ENCODE assay signal across 21 mouse cellular contexts in genomic region chr16:13541816-13542215, GRCm38 (mm10).
DNase-seq lines count a peak whose midpoint lies in the region; ATAC-seq and TF ChIP-seq lines count a peak whose summit lies in the region.
"Had no signal": no experiment of that assay in that cellular context is flagged by ENCODE, and none has a peak within 500 bp of the region (broad histone marks: within the 10 kb centered on the region; RNA-seq: fewer than 3 reads in every experiment).

No protein-coding gene starts in this region.

- H3K4me1 ChIP-seq in testis, adult 2 months (ENCODE audit: control insufficient read depth, insufficient read depth, low read length): no peaks in the 10 kb centered on the region
- H3K4me1 ChIP-seq in forebrain, embryonic 14.5 days (ENCODE audit: control insufficient read depth, insufficient read depth, low read length): peaks cover 3% of the 10 kb centered on the region; the same call in 1 of the 2 replicates

- WGBS in forebrain, embryonic 14.5 days: 74% methylated on average over 4 of the region's 4 CpGs

- H3K27me3 ChIP-seq in testis, adult 2 months (ENCODE audit: control insufficient read depth, insufficient read depth, low read length): no peaks in the 10 kb centered on the region
- H3K27me3 ChIP-seq in forebrain, embryonic 14.5 days (replicated peaks; ENCODE audit: control insufficient read depth, insufficient read depth, low read length): no peaks in the 10 kb centered on the region
- H3K27me3 ChIP-seq: midbrain, embryonic 12.5 days; neural tube, embryonic 13.5 days had no signal

- H3K4me3 ChIP-seq in testis, adult 2 months (ENCODE audit: control insufficient read depth, low read depth, low read length): peak overlapping the region; percentile 4; the same call in 1 of the 2 replicates
- no peak overlapping the region for H3K4me3 ChIP-seq in forebrain, embryonic 14.5 days (ENCODE audit: low read depth, low read length)
- H3K4me3 ChIP-seq: midbrain, embryonic 12.5 days; neural tube, embryonic 13.5 days had no signal

- H3K36me3 ChIP-seq in testis, adult 2 months (ENCODE audit: control insufficient read depth, insufficient read depth, low read length): no peaks in the 10 kb centered on the region
- H3K36me3 ChIP-seq in forebrain, embryonic 14.5 days (ENCODE audit: control insufficient read depth, insufficient read depth, low read length): peaks cover 6% of the 10 kb centered on the region; the same call in 1 of the 2 replicates

- no peak for ATAC-seq in forebrain, embryonic 14.5 days
- ATAC-seq: forebrain, embryonic 16.5 days; hindbrain, embryonic 16.5 days had no signal

- peak; percentile 30 for DNase-seq in gastrocnemius, postnatal 14 days
- no peak for DNase-seq in gastrocnemius, postnatal 25 days
- DNase-seq in left cerebral cortex, postnatal 4 days: peak; percentile 39
- DNase-seq in left cerebral cortex, postnatal 14 days (ENCODE audit: low spot score in 2 of 2): no peak
- no peak for DNase-seq in testis, postnatal 10 days (ENCODE audit: low spot score)
- DNase-seq in forebrain, embryonic 14.5 days (ENCODE audit: low spot score): no peak
- DNase-seq: adrenal gland, postnatal 14 days; cerebellum, adult 8-10 months; embryo, embryonic 11 days; kidney, adult 18-20 months; right cerebral cortex, adult 18-20 months; thymus, postnatal 14 days had no signal

- no peak overlapping the region for H3K4me2 ChIP-seq in forebrain, embryonic 14.5 days (ENCODE audit: low read length)
- H3K4me2 ChIP-seq: midbrain, embryonic 12.5 days; neural tube, embryonic 13.5 days had no signal

- no peak for TF ChIP-seq POLR2A in testis, adult 2 months (IDR thresholded peaks at IDR 0.05; ENCODE audit: control insufficient read depth, low read depth, low read length)

- H3K9ac ChIP-seq in forebrain, embryonic 14.5 days (ENCODE audit: low read length): no peak overlapping the region
- H3K9ac ChIP-seq: liver, embryonic 14.5 days; midbrain, embryonic 12.5 days; neural tube, embryonic 13.5 days had no signal

- peaks cover 7% of the 10 kb centered on the region for H3K9me3 ChIP-seq in forebrain, embryonic 14.5 days (replicated peaks; ENCODE audit: control insufficient read depth, low read length)

- H3K27ac ChIP-seq in testis, adult 2 months (ENCODE audit: control insufficient read depth, insufficient read depth, low read depth, low read length): no peak overlapping the region
- no peak overlapping the region for H3K27ac ChIP-seq in forebrain, embryonic 14.5 days (ENCODE audit: low read depth, low read length)
- H3K27ac ChIP-seq: kidney, postnatal 0 days; liver, embryonic 14.5 days; macrophage; midbrain, embryonic 12.5 days; neural tube, embryonic 13.5 days; stomach, postnatal 0 days had no signal

- no peak for TF ChIP-seq CTCF in testis, adult 2 months (IDR thresholded peaks at IDR 0.05; ENCODE audit: control insufficient read depth, insufficient read depth, insufficient replicate concordance, low read depth, low read length)

- intact Hi-C loops in gastrocnemius, postnatal 14 days (cut with DNase I; ENCODE audit: low total_unique reads): no loop called here
- intact Hi-C loops in left cerebral cortex, postnatal 4 days (cut with DNase I): no loop called here
- intact Hi-C loops in left cerebral cortex, postnatal 14 days (cut with DNase I): no loop called here

Comparison
In these comparisons a context has a peak if more than half of its experiments do, and no peak if none do; other contexts are left out.
1. DNase-seq: peak in gastrocnemius, postnatal 14 days (single experiment) and left cerebral cortex, postnatal 4 days (single experiment); none in gastrocnemius, postnatal 25 days (single experiment), left cerebral cortex, postnatal 14 days (0 of 2), testis, postnatal 10 days (single experiment) and forebrain, embryonic 14.5 days (single experiment).